Mouse (Mus musculus) intestine, postnatal 0 days (tissue): ENCODE results near the gene Zfyve27. TPM values are rescaled to one million over a fixed set of nuclear protein-coding genes. Genes with fewer than 3 reads are reported as not detected.

Experiments
- ATAC-seq: fragments of 200-750 bp; cut with Nextera tagmentation; 2 replicates; pipeline ENCODE4 v1.8.0; 2017; ENCODE audit warnings: mild to moderate bottlenecking, moderate TSS enrichment, moderate library complexity
- H3K27ac ChIP-seq: fragments of 300-500 bp; sonication (generic); 2 replicates; pipeline ENCODE4 v1.5.1; 2014; ENCODE audit warnings: mild to moderate bottlenecking, low read depth, low read length, moderate library complexity
- H3K27me3 ChIP-seq: fragments of 300-500 bp; sonication (generic); replicated peaks from 2 replicates; pipeline ENCODE4 v1.6.1; 2014; ENCODE audit warnings: low read length, mixed read lengths; ENCODE audit not compliant: control insufficient read depth, insufficient read depth
- H3K36me3 ChIP-seq: fragments of 300-500 bp; sonication (generic); 2 replicates; pipeline ENCODE4 v1.6.1; 2014; ENCODE audit warnings: mild to moderate bottlenecking, moderate library complexity; ENCODE audit not compliant: control insufficient read depth, insufficient read depth
- H3K4me1 ChIP-seq: fragments of 300-500 bp; sonication (generic); replicated peaks from 2 replicates; pipeline ENCODE4 v1.6.1; 2014; ENCODE audit warnings: antibody characterized with exemption, low read length, mixed read lengths; ENCODE audit not compliant: control insufficient read depth, insufficient read depth
- H3K4me2 ChIP-seq: fragments of 300-500 bp; sonication (generic); replicated peaks from 2 replicates; pipeline ENCODE4 v1.6.1; 2014; ENCODE audit warnings: low read depth, mild to moderate bottlenecking, moderate library complexity
- H3K4me3 ChIP-seq: fragments of 300-500 bp; sonication (generic); 2 replicates; pipeline ENCODE4 v1.5.1; 2014; ENCODE audit warnings: low read depth, low read length
- H3K9ac ChIP-seq: fragments of 300-500 bp; sonication (generic); 2 replicates; pipeline ENCODE4 v1.6.1; 2014; ENCODE audit warnings: mild to moderate bottlenecking, low read depth, low read length
- H3K9me3 ChIP-seq: fragments of 300-500 bp; sonication (generic); 2 replicates; pipeline ENCODE4 v1.6.1; 2016; ENCODE audit warnings: mixed run types; ENCODE audit not compliant: control insufficient read depth
- CTCF ChIP-seq: sonication (generic); IDR thresholded peaks from 2 replicates; pipeline ENCODE4 v1.5.1; 2016; ENCODE audit warnings: low read depth, mild to moderate bottlenecking, control low read depth, antibody characterized with exemption, moderate library complexity
- WGBS: fragments of 180-500 bp; shearing (Covaris S2); extraction: QIAGEN DNeasy Blood & Tissue Kit; methylation state at CpG from one replicate; pipeline ENCODE4 v1.1.7; 2014; 5-methylcytosine and 5-hydroxymethylcytosine counted together
- polyA plus RNA-seq: library from polyadenylated mRNA; unstranded; fragments of >200 nt; fragmentation: Nextera tagmentation; extraction: Ambion mirVana; gene quantifications from 2 replicates; pipeline ENCODE4 v1.2.1, GENCODE M21; 2015

The Zfyve27 gene
- polyA plus RNA-seq, 1 experiment from 2014 or later, result 13.3 TPM

- Histone ChIP-seq H3K27ac (no peak overlapping the region), H3K4me3 (no peak overlapping the region), H3K4me2 (no peak overlapping the region), H3K9ac (no peak overlapping the region), H3K9me3 (no peaks in the 10 kb centered on the region), H3K27me3 (no peaks in the 10 kb centered on the region), H3K4me1 (no peaks in the 10 kb centered on the region), H3K36me3 (no peaks in the 10 kb centered on the region)
- WGBS, result 48% methylated on average over 5 of the region's 5 CpGs
- TF ChIP-seq CTCF, result no peak
- no peak for ATAC-seq
Observed at GRCm38 (mm10) chr19:42230288-42230568, 66.5 kb downstream of the Zfyve27 start.

DNA sequence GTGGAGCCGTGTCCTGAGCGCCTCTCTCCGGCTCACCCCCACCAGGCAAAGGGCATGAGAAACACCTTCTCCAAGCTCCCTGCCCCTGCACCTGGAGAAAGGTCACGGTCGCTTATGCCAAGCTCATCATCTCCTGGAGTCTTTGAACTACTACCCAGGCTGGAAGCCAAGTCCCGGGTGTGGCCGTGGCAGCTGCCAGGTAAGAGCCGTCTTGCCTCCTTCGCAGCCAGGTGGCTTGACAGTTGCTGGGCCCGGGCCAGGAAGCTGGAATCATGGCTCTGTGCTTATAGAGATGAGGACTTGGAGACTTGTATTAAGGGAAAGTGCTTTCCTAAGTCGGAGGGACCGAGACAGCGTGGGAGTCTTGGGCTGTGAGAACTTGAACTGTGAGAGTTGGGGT, 67.2 kb downstream of the Zfyve27 start:
- no peak overlapping the region for H3K9ac ChIP-seq

GRCm38 (mm10) chr19:42237602-42238340, 74.0 kb downstream of the Zfyve27 start:
- H3K27ac ChIP-seq, result no peak overlapping the region
- no peak overlapping the region for H3K9ac ChIP-seq
- H3K4me3 ChIP-seq, result no peak overlapping the region
- no peaks in the 10 kb centered on the region for H3K27me3 ChIP-seq
- H3K4me2 ChIP-seq, result no peak overlapping the region
- ATAC-seq, result no peak
- H3K9me3 ChIP-seq, result no peaks in the 10 kb centered on the region
- WGBS, result 32% methylated on average over 4 of the region's 4 CpGs
- no peak for TF ChIP-seq CTCF
- H3K36me3 ChIP-seq, result no peaks in the 10 kb centered on the region
- H3K4me1 ChIP-seq, result no peaks in the 10 kb centered on the region

More for the DNA sequence above, 67.2 kb downstream of the Zfyve27 start:
- Histone ChIP-seq H3K4me3 (no peak overlapping the region), H3K27me3 (no peaks in the 10 kb centered on the region), H3K4me2 (no peak overlapping the region), H3K9me3 (no peaks in the 10 kb centered on the region), H3K27ac (no peak overlapping the region), H3K36me3 (no peaks in the 10 kb centered on the region), H3K4me1 (no peaks in the 10 kb centered on the region)
- TF ChIP-seq CTCF, result no peak
- ATAC-seq, result no peak; the same call in 1 of the 2 replicates
- 65% methylated on average over 13 of the region's 13 CpGs for WGBS

GRCm38 (mm10) chr19:42238341-42238715, 74.6 kb downstream of the Zfyve27 start:
- Histone ChIP-seq H3K27me3 (no peaks in the 10 kb centered on the region), H3K27ac (no peak overlapping the region), H3K4me3 (no peak overlapping the region), H3K9ac (no peak overlapping the region), H3K4me1 (no peaks in the 10 kb centered on the region), H3K9me3 (no peaks in the 10 kb centered on the region), H3K4me2 (no peak overlapping the region), H3K36me3 (no peaks in the 10 kb centered on the region)
- WGBS, result 70% methylated on average over 7 of the region's 7 CpGs
- no peak for ATAC-seq
- TF ChIP-seq CTCF, result no peak

- Histone ChIP-seq H3K9me3 (no peaks in the 10 kb centered on the region), H3K9ac (no peak overlapping the region), H3K27me3 (no peaks in the 10 kb centered on the region), H3K4me3 (no peak overlapping the region), H3K36me3 (no peaks in the 10 kb centered on the region), H3K4me2 (no peak overlapping the region), H3K27ac (no peak overlapping the region), H3K4me1 (no peaks in the 10 kb centered on the region)
- no peak for ATAC-seq
- TF ChIP-seq CTCF, result no peak
- 52% methylated on average over 8 of the region's 8 CpGs for WGBS
Observed at GRCm38 (mm10) chr19:42240881-42241280, 77.1 kb downstream of the Zfyve27 start.

DNA sequence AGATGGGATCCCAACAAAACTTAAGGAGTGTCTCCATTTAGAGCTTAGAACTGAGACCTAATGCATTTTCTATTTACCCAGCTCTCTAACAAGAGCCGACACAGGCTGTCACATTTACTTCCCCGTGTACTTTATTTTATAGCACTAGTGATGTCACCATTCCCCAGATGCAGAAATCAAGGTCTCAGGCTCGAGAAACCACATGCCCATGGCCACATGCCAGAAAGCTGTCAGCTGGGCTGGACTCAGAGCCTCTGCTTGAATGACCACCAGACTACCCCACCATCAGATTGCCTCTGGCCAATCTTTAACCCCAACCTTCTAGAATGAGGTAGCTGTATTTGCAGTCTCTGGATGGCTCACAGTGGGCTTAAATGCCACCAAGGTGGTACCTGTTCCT, 79.7 kb downstream of the Zfyve27 start:
- Histone ChIP-seq H3K27ac (no peak overlapping the region), H3K9ac (no peak overlapping the region)
- WGBS, result 26% methylated on average over 3 of the region's 3 CpGs

More for the DNA sequence above, 79.7 kb downstream of the Zfyve27 start:
- H3K27me3 ChIP-seq, result no peaks in the 10 kb centered on the region
- no peak for ATAC-seq
- no peaks in the 10 kb centered on the region for H3K4me1 ChIP-seq
- no peaks in the 10 kb centered on the region for H3K9me3 ChIP-seq
- H3K4me3 ChIP-seq, result no peak overlapping the region
- no peak overlapping the region for H3K4me2 ChIP-seq
- TF ChIP-seq CTCF, result no peak
- no peaks in the 10 kb centered on the region for H3K36me3 ChIP-seq

Other genes with a start within 250 kb of the Zfyve27 start
- gene Exosc1, start 230.5 kb upstream of the Zfyve27 start, polyA plus RNA-seq, result 32.3 and 33.3 TPM in 2 replicates
- 37.7 and 38.4 TPM in 2 replicates for gene Zdhhc16, start 230.5 kb upstream of the Zfyve27 start, polyA plus RNA-seq
- 9.6 and 14.1 TPM in 2 replicates for gene Mms19, start 182.8 kb upstream of the Zfyve27 start, polyA plus RNA-seq
- 12.0 and 12.5 TPM in 2 replicates for gene Ubtd1, start 182.2 kb upstream of the Zfyve27 start, polyA plus RNA-seq
- gene Ankrd2, start 128.0 kb upstream of the Zfyve27 start, polyA plus RNA-seq, result 0.42 TPM in 1 of 2 replicates, not detected in the other
- gene Hoga1, start 118.3 kb upstream of the Zfyve27 start, polyA plus RNA-seq, result 16.2 and 17.6 TPM in 2 replicates
- 0.08 TPM in 1 of 2 replicates, not detected in the other for gene 4933411K16Rik, start 111.7 kb upstream of the Zfyve27 start, polyA plus RNA-seq
- gene Morn4, start 77.6 kb upstream of the Zfyve27 start, polyA plus RNA-seq, result 14.5 and 15.9 TPM in 2 replicates
- 47.2 and 52.2 TPM in 2 replicates for gene Pi4k2a, start 73.5 kb upstream of the Zfyve27 start, polyA plus RNA-seq
- 39.8 and 40.5 TPM in 2 replicates for gene Avpi1, start 34.9 kb upstream of the Zfyve27 start, polyA plus RNA-seq
- gene Marveld1, start 16.6 kb upstream of the Zfyve27 start, polyA plus RNA-seq, result 9.0 and 9.6 TPM in 2 replicates
- 0.27 and 0.58 TPM in 2 replicates for gene Sfrp5, start 38.3 kb downstream of the Zfyve27 start, polyA plus RNA-seq
- 0.73 and 0.86 TPM in 2 replicates for gene Golga7b, start 83.6 kb downstream of the Zfyve27 start, polyA plus RNA-seq